Mouse (Mus musculus) cerebellum, adult 9-11 months (tissue): Measurements from ENCODE around the gene Padi2.

ENCODE experiments used
- DNase-seq: peaks from one replicate; pipeline ENCODE4 v3.0.0; 2022

Gene Padi2

DNA sequence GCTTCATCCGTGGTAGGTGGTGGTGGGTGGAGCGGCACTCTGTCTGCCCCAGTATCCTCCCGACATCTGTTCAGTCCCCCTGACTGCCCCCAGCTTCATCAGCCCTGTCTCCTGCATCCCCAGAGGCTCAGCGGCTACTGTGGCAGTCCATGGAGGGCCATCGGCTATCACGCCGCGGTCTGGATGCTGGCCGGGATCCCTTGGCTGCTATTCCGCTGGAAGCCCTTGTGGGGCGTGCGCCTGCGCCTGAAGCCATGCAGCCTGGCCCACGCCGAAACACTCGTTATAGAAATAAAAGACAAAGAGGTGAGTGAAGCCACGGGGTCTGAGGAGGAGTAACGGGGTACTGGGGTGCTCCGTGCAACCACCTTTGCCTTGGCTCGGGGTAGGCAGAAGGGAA, 86.1 kb downstream of the Padi2 start:
- DNase-seq = peak; percentile 66

GRCm38 (mm10) chr4:140993846-140994245, 87.7 kb downstream of the Padi2 start:
- no peak for DNase-seq

GRCm38 (mm10) chr4:140995811-140996210, 89.7 kb downstream of the Padi2 start:
- no peak for DNase-seq

DNA sequence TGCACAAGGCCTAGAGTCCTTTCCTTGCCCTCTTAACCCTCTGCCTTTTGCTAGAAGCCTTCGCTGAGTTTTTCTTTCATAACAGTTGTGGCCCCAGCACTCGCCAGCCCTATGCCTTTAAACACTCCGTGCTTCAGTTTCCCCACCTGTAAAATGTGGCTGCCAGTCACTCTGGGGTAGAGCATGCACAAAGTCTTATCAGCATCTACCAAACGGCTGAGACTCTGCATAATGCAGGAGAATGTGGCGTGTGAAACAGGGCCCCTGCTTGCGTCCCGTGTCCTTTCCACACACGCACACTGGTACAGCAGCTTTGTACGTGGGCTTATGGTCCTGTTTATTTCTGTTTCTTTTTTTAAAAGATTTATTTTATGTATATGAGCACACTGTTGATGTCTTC, 90.7 kb downstream of the Padi2 start:
- DNase-seq = no peak
